Mouse (Mus musculus) midbrain, embryonic 11.5 days (tissue): ENCODE data around the gene Impdh2. TPM values are rescaled to one million over a fixed set of nuclear protein-coding genes. Genes with fewer than 3 reads are reported as not detected.

Experiments used
- ATAC-seq: fragments of 200-750 bp; cut with Nextera tagmentation; 2 replicates; pipeline ENCODE4 v1.8.0; 2017; ENCODE audit warnings: moderate TSS enrichment, moderate library complexity; ENCODE audit not compliant: low FRiP score
- DNase-seq: peaks from one replicate; pipeline ENCODE4 v3.0.0; 2015; ENCODE audit warnings: low spot score; ENCODE audit errors: missing footprints
- H3K27ac ChIP-seq: fragments of 300-500 bp; sonication (generic); 2 replicates; pipeline ENCODE4 v1.5.1; 2014; ENCODE audit warnings: low read depth, low read length
- H3K27me3 ChIP-seq: fragments of 300-500 bp; sonication (generic); 2 replicates; pipeline ENCODE4 v1.6.1; 2014; ENCODE audit warnings: mild to moderate bottlenecking, low read length, moderate library complexity, mixed read lengths; ENCODE audit not compliant: control insufficient read depth, insufficient read depth
- H3K36me3 ChIP-seq: fragments of 300-500 bp; sonication (generic); 2 replicates; pipeline ENCODE4 v1.6.1; 2014; ENCODE audit warnings: mild to moderate bottlenecking, low read length, moderate library complexity, mixed read lengths; ENCODE audit not compliant: control insufficient read depth, insufficient read depth
- H3K4me1 ChIP-seq: fragments of 300-500 bp; sonication (generic); 2 replicates; pipeline ENCODE4 v1.6.1; 2014; ENCODE audit warnings: low read length; ENCODE audit not compliant: control insufficient read depth, insufficient read depth
- H3K4me2 ChIP-seq: fragments of 300-500 bp; sonication (generic); 2 replicates; pipeline ENCODE4 v1.6.1; 2014; ENCODE audit warnings: mild to moderate bottlenecking, moderate library complexity
- H3K4me3 ChIP-seq: fragments of 300-500 bp; sonication (generic); 2 replicates; pipeline ENCODE4 v1.5.1; 2014; ENCODE audit warnings: low read depth, low read length
- H3K9ac ChIP-seq: fragments of 300-500 bp; sonication (generic); 2 replicates; pipeline ENCODE4 v1.6.1; 2014; ENCODE audit warnings: low read length
- H3K9me3 ChIP-seq: fragments of 300-500 bp; sonication (generic); 2 replicates; pipeline ENCODE4 v1.6.1; 2016; ENCODE audit warnings: low read length; ENCODE audit not compliant: control insufficient read depth
- WGBS: fragments of 180-500 bp; shearing (Covaris S2); extraction: QIAGEN DNeasy Blood & Tissue Kit; methylation state at CpG from one replicate; pipeline ENCODE4 v1.1.7; 2014; 5-methylcytosine and 5-hydroxymethylcytosine counted together
- polyA plus RNA-seq: library from polyadenylated mRNA; unstranded; fragments of >200 nt; fragmentation: Nextera tagmentation; extraction: Ambion mirVana; gene quantifications from 2 replicates; pipeline ENCODE4 v1.2.1, GENCODE M21; 2014

Impdh2 gene
- polyA plus RNA-seq, 1 experiment from 2014 or later, result 182 TPM

- peaks cover 23% of the 10 kb centered on the region for H3K36me3 ChIP-seq
- DNase-seq (peak; percentile 94), ATAC-seq (no peak)
- no peak overlapping the region for H3K4me3 ChIP-seq
- no peaks in the 10 kb centered on the region for H3K9me3 ChIP-seq
- H3K4me2 ChIP-seq, result 0 out of 2 replicates have a peak overlapping the region, but pooled peaks have one; percentile 11
- H3K9ac ChIP-seq, result no peak overlapping the region; the same call in 1 of the 2 replicates
- no peaks in the 10 kb centered on the region for H3K27me3 ChIP-seq
- peaks cover 47% of the 10 kb centered on the region for H3K4me1 ChIP-seq
- no peak overlapping the region for H3K27ac ChIP-seq
- 49% methylated on average over 26 of the region's 26 CpGs for WGBS
Measured at GRCm38 (mm10) chr9:108573774-108574690, 13.9 kb downstream of the Impdh2 start.

GRCm38 (mm10) chr9:108574921-108575320 is 14.8 kb downstream of the Impdh2 start:
- Histone ChIP-seq H3K36me3 (peaks cover 23% of the 10 kb centered on the region), H3K4me3 (no peak overlapping the region), H3K9me3 (no peaks in the 10 kb centered on the region), H3K4me1 (peaks cover 47% of the 10 kb centered on the region), H3K27ac (no peak overlapping the region), H3K9ac (no peak overlapping the region), H3K27me3 (no peaks in the 10 kb centered on the region), H3K4me2 (no peak overlapping the region)
- 92% methylated on average over 12 of the region's 12 CpGs for WGBS
- DNase-seq, result no peak
- ATAC-seq, result no peak

DNA sequence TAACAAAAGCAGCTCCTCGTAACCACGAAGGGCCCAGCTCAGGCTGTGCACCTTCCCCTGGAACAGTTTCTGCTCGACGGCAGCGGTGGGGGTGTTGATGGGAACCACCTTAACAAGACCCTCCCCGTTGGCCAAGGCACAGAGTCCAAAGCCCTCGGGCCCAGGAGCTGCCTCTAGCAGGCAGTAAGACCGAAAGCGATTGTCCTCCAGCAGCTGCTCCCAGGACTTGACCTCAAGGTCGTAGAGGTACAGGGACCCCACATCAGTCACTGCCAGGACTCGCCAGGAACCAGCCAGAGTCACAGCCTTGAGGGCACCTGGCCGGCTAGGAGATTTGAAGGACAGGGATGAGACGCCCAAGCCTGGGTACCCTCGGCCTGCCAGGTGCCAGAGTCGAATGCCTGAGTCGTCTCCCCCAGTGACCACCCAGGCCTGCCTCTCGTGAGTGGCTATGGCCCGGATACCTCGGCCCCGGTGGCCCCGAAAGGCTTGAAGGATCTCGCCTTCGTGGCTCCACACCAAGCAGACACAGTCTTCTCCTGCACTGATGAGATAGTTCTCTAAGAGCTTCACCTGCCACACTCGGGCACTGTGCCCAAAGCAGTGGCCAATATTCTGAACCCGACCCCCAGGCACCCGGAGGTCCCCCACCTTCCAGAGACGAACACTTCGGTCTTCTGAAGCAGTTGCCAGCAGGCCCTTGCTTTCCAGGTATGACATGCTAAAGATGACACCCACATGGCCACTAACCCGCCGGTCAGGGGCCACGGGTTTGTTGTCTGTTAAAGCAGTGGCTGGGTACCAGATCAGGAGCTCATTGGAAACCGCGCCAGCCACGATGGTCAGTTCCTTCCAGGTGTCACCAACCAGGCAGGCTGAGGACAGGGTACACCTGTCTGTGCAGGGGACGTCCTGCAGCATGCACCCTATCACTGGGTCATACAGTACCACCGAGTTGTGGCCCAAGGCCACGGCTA is 15.5 kb downstream of the Impdh2 start:
- no peaks in the 10 kb centered on the region for H3K27me3 ChIP-seq
- H3K9ac ChIP-seq, result no peak overlapping the region
- 90% methylated on average over 37 of the region's 37 CpGs for WGBS
- H3K27ac ChIP-seq, result no peak overlapping the region
- peaks cover 40% of the 10 kb centered on the region for H3K4me1 ChIP-seq
- no peaks in the 10 kb centered on the region for H3K9me3 ChIP-seq
- no peak overlapping the region for H3K4me3 ChIP-seq
- no peak for ATAC-seq
- peaks cover 23% of the 10 kb centered on the region for H3K36me3 ChIP-seq
- no peak overlapping the region for H3K4me2 ChIP-seq
- no peak for DNase-seq

DNA sequence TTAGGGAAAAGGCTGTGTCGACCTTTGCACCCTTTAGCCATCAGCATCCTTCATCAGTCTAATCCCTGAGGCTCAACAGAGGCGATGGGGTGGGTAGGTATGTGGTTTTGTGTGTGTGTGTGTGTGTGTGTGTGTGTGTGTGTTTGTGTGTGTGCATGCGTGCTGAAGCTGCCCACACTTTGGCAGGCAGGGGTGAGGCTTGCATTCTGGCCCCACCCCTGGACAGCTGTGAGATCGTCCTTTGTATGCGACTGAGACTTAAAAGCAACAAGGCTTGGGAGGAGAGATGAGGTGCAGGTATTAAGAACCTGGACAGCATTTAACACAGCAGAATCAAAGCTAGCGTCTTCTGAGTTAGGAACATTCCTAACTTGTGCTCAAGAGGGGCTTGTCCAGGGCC is 16.9 kb downstream of the Impdh2 start:
- no peak for ATAC-seq
- H3K36me3 ChIP-seq, result peaks cover 18% of the 10 kb centered on the region
- H3K27me3 ChIP-seq, result no peaks in the 10 kb centered on the region
- H3K9me3 ChIP-seq, result no peaks in the 10 kb centered on the region
- H3K9ac ChIP-seq, result peak overlapping the region; percentile 85
- H3K27ac ChIP-seq, result no peak overlapping the region
- H3K4me3 ChIP-seq, result peak overlapping the region; percentile 87
- peak overlapping the region; percentile 78 for H3K4me2 ChIP-seq
- DNase-seq, result no peak
- H3K4me1 ChIP-seq, result peaks cover 38% of the 10 kb centered on the region
- 53% methylated on average over 6 of the region's 6 CpGs for WGBS

DNA sequence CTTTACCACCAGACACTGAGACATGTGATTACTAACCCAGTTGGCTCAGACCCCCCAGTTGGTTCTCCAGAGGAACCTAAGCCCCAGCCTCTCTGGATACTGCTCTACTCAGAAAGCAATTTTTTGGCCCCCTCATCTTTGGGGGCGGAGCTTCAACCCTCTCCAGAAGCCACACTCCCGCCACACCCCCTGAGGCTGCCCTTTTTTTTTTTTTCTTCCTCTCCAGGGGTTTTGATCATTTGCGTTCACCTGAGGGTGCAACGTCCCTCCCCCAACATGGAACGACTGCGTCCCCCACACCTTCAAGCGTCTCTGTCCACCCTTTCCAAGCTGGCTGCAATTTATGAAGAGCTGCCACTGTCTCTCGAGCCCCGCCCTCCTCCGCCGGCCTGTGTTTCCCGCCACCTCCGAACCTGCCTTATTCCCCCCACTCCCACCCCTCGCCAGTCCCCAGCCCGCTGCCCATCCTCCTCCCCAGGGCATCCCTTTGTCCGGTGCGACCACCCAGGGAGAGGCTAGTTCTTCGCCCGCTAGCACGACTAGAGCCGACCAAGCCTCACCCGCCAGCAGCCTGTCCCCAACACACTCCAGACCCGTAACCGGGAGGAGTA is 18.0 kb downstream of the Impdh2 start:
- DNase-seq (peak; percentile 92), ATAC-seq (peak; percentile 77)
- under 1% methylated on average over 24 of the region's 24 CpGs for WGBS
- H3K4me2 ChIP-seq, result peak overlapping the region; percentile 78
- H3K36me3 ChIP-seq, result peaks cover 8% of the 10 kb centered on the region
- H3K9ac ChIP-seq, result peak overlapping the region; percentile 85
- H3K9me3 ChIP-seq, result no peaks in the 10 kb centered on the region
- peak overlapping the region; percentile 95 for H3K27ac ChIP-seq
- H3K4me1 ChIP-seq, result peaks cover 38% of the 10 kb centered on the region
- H3K27me3 ChIP-seq, result no peaks in the 10 kb centered on the region
- peak overlapping the region; percentile 87 for H3K4me3 ChIP-seq

- peak within 1 kb of the TSS; percentile 87 for H3K4me3 ChIP-seq
- ATAC-seq, result peak; percentile 97
- 5% methylated on average over 51 of the region's 51 CpGs for WGBS
- DNase-seq, result peak; percentile 99
- peak within 1 kb of the TSS; percentile 95 for H3K27ac ChIP-seq
- H3K4me1 ChIP-seq, result peaks cover 36% of the 10 kb centered on the region
- no peaks in the 10 kb centered on the region; the same call in 1 of the 2 replicates for H3K27me3 ChIP-seq
- H3K36me3 ChIP-seq, result peaks cover 3% of the 10 kb centered on the region
- H3K9ac ChIP-seq, result peak within 1 kb of the TSS; percentile 85
- H3K4me2 ChIP-seq, result peak within 1 kb of the TSS; percentile 78
- H3K9me3 ChIP-seq, result no peaks in the 10 kb centered on the region
Measured at GRCm38 (mm10) chr9:108578545-108579343, 18.7 kb downstream of the Impdh2 start, which contains the start of gene Wdr6. Gene Wdr6, minus strand, starts transcription at chr9:108578739.

- WGBS, result 68% methylated on average over 5 of the region's 5 CpGs
- DNase-seq, result no peak
- no peak for ATAC-seq
- H3K4me3 ChIP-seq, result peak overlapping the region; percentile 87
- H3K4me2 ChIP-seq, result peak overlapping the region; percentile 78
- peaks cover 30% of the 10 kb centered on the region for H3K4me1 ChIP-seq
- H3K9me3 ChIP-seq, result no peaks in the 10 kb centered on the region
- H3K27me3 ChIP-seq, result no peaks in the 10 kb centered on the region; the same call in 1 of the 2 replicates
- peaks cover 3% of the 10 kb centered on the region for H3K36me3 ChIP-seq
- H3K27ac ChIP-seq, result peak overlapping the region; percentile 75
- peak overlapping the region; percentile 55 for H3K9ac ChIP-seq
Measured at GRCm38 (mm10) chr9:108579344-108579690, 19.2 kb downstream of the Impdh2 start.
